Mouse (Mus musculus) adrenal gland, adult 18-20 months (tissue): ENCODE data around the gene Hao2. TPM values are rescaled to one million over a fixed set of nuclear protein-coding genes. Genes with fewer than 3 reads are reported as not detected.

Source experiments
- DNase-seq, 2 experiments: peaks; one replicate each; pipeline ENCODE4 v3.0.0; 2021 to 2022; ENCODE audit warnings: low spot score in 2 of 2
- long read RNA-seq, 2 experiments: library from polyadenylated mRNA; stranded (forward); transcript quantifications; one replicate each; pipeline ENCODE4 v2.0.0; 2021
- total RNA-seq, 2 experiments: library from RNA; stranded (reverse); gene quantifications; 1 replicate in 1 of 2; 2 replicates in 1 of 2; pipeline ENCODE4 v1.2.3; 2021

The Hao2 gene
- 100 to 1,000 TPM; 331 to 334 TPM for total RNA-seq
- long read RNA-seq, experiment 1, transcript Hao2-201 (9 exons, 2,049 nt) = major isoform, 80 of 509 reads
- long read RNA-seq, experiment 1, partial matches to known transcripts = 385 of 509 reads
- long read RNA-seq, experiment 1, other reads (novel, unspliced or antisense) = 44 of 509 reads
- long read RNA-seq, experiment 2, transcript Hao2-201 (9 exons, 2,049 nt) = major isoform, 200 of 947 reads
- long read RNA-seq, experiment 2, partial matches to known transcripts = 700 of 947 reads
- long read RNA-seq, experiment 2, other reads (novel, unspliced or antisense) = 47 of 947 reads

- no peak for DNase-seq
Measured at GRCm38 (mm10) chr3:98893057-98893772, at the start of gene Hao2. TSS of gene Hao2 (minus strand) at chr3:98893239.

- no peak for DNase-seq
Measured at GRCm38 (mm10) chr3:98941601-98942000, 48.6 kb upstream of the Hao2 start.

DNA sequence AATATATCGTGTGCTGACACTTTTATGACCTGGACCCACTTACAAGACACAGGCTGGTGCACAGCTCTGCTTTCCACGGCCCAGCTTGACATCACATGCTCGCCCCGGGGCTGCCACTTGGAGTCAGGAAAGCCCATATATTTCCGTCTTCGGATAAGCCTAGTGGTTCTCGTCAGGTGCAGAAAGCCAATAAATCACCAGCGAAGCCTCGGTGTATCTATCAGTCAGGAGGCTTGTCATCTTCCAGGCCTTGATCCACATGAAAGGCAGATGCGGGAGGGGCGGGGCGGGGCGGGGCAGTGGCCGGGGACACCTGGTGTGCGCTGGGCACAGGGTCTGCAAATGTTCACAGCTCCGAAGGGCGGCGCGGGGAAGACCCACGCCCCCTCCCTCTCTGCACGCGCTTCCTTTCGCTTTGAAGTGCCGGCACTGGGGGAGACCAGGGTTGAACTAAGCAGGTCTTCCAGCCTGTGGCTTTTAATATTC lies 48.1 kb upstream of the Hao2 start:
- no peak for DNase-seq

DNA sequence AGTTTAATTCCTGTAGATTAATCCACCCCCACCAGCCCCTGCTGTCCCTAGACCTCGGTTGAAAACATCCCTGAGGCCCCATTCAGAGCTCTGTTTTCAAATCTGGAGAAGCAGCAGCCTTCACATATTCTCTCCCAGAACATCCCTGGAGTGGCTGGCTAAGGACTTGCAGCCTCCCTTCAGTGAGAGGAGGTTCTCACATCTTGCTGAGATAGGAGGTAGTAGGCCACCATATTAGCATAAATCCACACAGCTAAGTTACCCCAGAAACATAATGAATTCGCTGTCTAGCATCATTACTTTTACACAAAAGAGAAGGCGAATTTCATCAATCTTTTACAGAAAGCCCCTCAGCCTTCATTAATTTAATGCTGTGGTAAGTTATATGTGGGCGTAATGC lies 47.2 kb upstream of the Hao2 start:
- no peak for DNase-seq

DNA sequence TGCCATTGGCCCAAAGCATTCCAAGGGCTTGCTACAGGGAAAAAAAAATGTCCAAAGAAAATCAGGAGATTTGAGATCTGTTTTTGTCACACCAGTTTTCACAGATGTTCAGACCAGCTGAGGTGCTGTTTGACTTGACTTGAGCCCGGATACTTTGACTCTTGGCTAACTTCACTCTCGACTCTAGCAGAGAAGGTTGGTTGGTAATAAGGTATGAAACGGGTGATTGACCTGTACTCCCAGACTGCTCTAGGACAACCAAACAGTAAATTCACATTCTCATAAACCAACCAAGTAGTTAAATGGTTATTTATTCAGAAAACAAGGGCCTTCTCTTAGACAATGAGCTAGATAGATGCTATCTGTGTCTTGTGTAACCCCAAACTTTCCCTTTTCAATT lies 43.4 kb upstream of the Hao2 start:
- DNase-seq = no peak

- no peak for DNase-seq
Measured at GRCm38 (mm10) chr3:98934601-98935000, 41.6 kb upstream of the Hao2 start.

GRCm38 (mm10) chr3:98934041-98934440 lies 41.0 kb upstream of the Hao2 start:
- no peak for DNase-seq

- no peak for DNase-seq
Measured at GRCm38 (mm10) chr3:98932421-98932820, 39.4 kb upstream of the Hao2 start.

GRCm38 (mm10) chr3:98931836-98932235 lies 38.8 kb upstream of the Hao2 start:
- no peak for DNase-seq

DNA sequence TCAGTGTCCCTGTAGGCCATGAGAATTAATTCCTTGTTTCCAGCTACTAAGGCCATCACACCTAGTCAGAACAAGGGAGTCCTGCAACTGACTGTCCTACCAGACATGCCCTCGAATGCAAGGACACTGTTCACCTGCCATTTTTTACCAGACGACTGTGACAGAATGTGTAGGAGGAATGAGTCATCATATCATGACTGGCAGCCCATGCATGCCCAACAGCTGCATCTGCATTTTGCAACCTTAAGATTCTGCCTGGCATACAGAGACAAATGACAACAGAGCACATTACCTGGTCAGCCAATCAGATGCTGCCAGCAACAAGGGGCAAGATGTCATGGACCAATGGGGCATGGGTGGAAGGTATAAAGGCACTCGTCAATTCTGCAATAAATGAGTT lies 27.4 kb upstream of the Hao2 start:
- DNase-seq = no peak

DNA sequence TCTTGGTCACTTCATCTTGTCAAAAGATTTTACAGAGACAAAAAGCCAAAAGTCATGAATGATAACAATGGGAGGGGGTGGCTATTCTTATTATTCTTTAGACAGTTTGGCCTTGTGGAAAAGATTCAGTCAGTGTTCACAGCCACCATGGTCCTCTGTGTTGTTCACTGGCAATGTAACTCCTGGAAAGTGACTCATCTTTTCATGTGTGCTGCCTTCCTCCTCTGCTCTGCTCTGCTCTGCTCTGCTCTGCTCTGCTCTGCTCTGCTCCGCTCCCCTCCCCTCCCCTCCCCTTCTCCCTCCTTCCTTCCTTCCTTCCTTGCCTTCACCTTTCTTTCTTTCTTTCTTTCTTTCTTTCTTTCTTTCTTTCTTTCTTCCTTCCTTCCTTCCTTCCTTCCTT lies 24.2 kb upstream of the Hao2 start:
- DNase-seq = no peak

DNA sequence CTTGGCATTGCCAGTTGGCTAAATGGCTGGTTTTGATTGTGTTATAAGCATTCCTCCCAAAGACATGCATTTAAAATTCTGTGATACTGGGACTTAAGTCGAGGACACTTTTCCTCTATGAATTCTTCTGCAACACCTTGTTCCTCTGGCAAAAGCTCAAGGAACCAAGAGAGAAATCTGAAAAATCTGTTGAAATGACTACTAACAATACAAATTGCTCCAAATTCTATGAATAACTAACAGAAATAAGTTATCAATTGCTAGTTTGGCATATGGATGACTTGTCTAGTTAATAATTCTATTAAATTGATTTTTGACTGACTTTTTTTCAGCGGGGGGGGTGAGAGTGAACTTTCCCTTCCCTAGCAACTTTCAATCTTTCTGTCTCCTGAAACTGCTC lies 23.8 kb upstream of the Hao2 start:
- DNase-seq = no peak

DNA sequence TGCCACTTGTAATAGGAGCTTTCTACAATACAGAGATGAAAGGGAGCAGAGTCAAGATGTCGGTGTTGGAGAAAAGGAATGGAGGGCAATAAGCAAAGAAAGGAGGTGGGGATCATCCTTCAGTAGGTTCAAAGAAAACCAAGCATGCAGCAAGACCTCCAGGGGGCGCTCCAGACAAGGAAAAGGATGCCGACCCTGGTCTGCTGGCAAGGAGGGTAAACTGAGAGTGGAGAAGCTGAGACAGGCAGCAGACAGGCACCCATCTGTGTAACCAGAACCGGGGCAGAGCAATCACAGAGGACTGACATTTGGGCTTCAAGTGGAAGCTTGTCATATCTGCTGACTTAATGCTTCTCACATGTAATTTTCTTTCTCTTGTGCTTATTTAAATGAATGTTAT lies 22.6 kb upstream of the Hao2 start:
- peak; percentile 70 to 75 for DNase-seq

GRCm38 (mm10) chr3:98913591-98913990 lies 20.6 kb upstream of the Hao2 start:
- no peak for DNase-seq

DNA sequence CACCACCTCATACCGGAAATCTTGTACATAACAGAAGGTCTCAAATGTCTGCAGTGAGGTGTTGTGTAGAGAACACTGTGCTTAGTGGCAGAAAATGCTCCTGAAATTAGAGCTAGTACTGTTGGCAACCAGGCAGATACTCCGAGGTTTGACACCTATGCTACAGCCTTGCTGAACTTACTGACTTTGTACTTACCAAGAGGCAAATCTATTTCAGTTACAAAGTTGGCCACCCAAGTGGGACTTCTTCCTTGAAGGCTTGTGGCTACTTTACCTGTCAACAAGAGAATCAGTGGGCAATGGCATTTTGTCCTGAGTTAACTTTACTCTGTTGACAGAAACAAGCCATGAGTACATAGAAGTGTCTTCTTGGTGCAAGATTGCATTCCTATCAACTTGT lies 4.6 kb upstream of the Hao2 start:
- no peak for DNase-seq

DNA sequence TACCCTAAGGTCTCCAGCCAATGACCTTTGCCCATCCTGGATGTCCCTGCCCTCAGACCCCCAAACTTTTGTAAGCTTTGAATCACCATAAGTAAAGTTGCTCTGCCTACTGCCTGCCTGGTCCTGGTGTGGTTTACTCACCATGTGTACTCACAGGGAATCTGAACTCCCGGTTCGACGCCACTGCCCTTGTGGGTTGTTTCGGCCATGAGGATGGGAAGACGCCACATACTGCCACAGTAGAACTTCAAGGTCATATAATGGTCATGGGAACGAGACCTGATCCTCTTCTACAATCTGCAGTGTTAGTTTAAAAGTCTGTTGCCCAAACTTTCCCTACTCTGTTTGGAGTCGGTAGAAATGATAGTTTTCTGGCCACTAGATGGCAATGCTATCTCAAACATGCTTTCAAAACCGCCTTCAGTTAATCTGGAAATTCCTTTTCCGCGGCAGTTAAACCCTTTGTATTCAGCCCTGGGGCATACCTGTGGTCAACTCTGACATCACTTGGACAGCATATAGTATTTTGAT lies 2.1 kb upstream of the Hao2 start:
- peak in 1 of 2 experiments; percentile 36 for DNase-seq

GRCm38 (mm10) chr3:98890430-98890829 lies 2.6 kb downstream of the Hao2 start:
- DNase-seq = no peak

DNA sequence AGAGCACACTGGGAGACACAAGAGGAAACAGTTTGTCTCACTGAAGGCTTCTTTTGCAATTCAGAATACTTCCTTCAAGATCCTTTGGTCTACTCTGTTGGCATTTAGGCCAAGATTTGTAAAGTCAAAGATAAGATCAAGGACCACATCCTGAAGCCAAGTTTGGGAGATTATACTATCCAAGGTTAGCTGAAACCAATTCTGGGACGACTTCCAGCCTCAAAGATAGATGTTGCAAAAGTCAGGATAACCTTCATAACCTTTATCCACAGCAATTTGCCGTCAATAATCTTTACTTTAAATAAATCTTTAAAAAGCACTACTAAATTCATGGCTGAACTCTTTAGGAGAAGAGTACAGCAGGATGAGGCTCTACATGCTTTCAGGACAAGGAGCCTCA lies 4.8 kb downstream of the Hao2 start:
- peak in 1 of 2 experiments; percentile 29 for DNase-seq

- DNase-seq = no peak
Measured at GRCm38 (mm10) chr3:98880831-98881230, 12.2 kb downstream of the Hao2 start.

GRCm38 (mm10) chr3:98880216-98880615 lies 12.8 kb downstream of the Hao2 start:
- DNase-seq = no peak

- DNase-seq = no peak
Measured at GRCm38 (mm10) chr3:98868219-98868618, 24.8 kb downstream of the Hao2 start.

GRCm38 (mm10) chr3:98862800-98863199 lies 30.2 kb downstream of the Hao2 start:
- DNase-seq = no peak
